Mouse (Mus musculus) intestine, embryonic 16.5 days (tissue): ENCODE results near the gene Diaph2. TPM values are rescaled to one million over a fixed set of nuclear protein-coding genes. Genes with fewer than 3 reads are reported as not detected.

ENCODE experiments used
- ATAC-seq: fragments of 200-750 bp; cut with Nextera tagmentation; 2 replicates; pipeline ENCODE4 v1.8.0; 2017; ENCODE audit warnings: moderate TSS enrichment, moderate library complexity
- H3K27ac ChIP-seq: fragments of 300-500 bp; sonication (generic); 2 replicates; pipeline ENCODE4 v1.5.1; 2014; ENCODE audit warnings: mild to moderate bottlenecking, low read length
- H3K27me3 ChIP-seq: fragments of 300-500 bp; sonication (generic); replicated peaks from 2 replicates; pipeline ENCODE4 v1.6.1; 2014; ENCODE audit warnings: low read length, control low read depth, mixed read lengths; ENCODE audit not compliant: control insufficient read depth, insufficient read depth
- H3K36me3 ChIP-seq: fragments of 300-500 bp; sonication (generic); 2 replicates; pipeline ENCODE4 v1.6.1; 2014; ENCODE audit warnings: low read length, control low read depth; ENCODE audit not compliant: control insufficient read depth, insufficient read depth
- H3K4me1 ChIP-seq: fragments of 300-500 bp; sonication (generic); 2 replicates; pipeline ENCODE4 v1.6.1; 2014; ENCODE audit warnings: low read length, control low read depth, mixed read lengths; ENCODE audit not compliant: control insufficient read depth, insufficient read depth
- H3K4me2 ChIP-seq: fragments of 300-500 bp; sonication (generic); 2 replicates; pipeline ENCODE4 v1.6.1; 2014; ENCODE audit warnings: low read depth, low read length, control low read depth
- H3K4me3 ChIP-seq: fragments of 300-500 bp; sonication (generic); 2 replicates; pipeline ENCODE4 v1.5.1; 2014; ENCODE audit warnings: mild to moderate bottlenecking, low read length
- H3K9ac ChIP-seq: fragments of 300-500 bp; sonication (generic); 2 replicates; pipeline ENCODE4 v1.6.1; 2014; ENCODE audit warnings: low read depth, low read length
- H3K9me3 ChIP-seq: fragments of 300-500 bp; sonication (generic); 2 replicates; pipeline ENCODE4 v1.6.1; 2016; ENCODE audit warnings: low read length, control low read depth; ENCODE audit not compliant: control insufficient read depth
- WGBS: fragments of 180-500 bp; shearing (Covaris S2); extraction: QIAGEN DNeasy Blood & Tissue Kit; methylation state at CpG from one replicate; pipeline ENCODE4 v1.1.7; 2014; 5-methylcytosine and 5-hydroxymethylcytosine counted together
- polyA plus RNA-seq: library from polyadenylated mRNA; unstranded; fragments of >200 nt; fragmentation: Nextera tagmentation; extraction: Ambion mirVana; gene quantifications from 2 replicates; pipeline ENCODE4 v1.2.1, GENCODE M21; 2015

Diaph2 gene
- polyA plus RNA-seq, 1 experiment from 2014 or later = 2.4 TPM

GRCm38 (mm10) chrX:130452488-130452823, 702.9 kb downstream of the Diaph2 start:
- ATAC-seq = no peak
- no peaks in the 10 kb centered on the region for H3K4me1 ChIP-seq
- WGBS = 84% methylated on average over 4 of the region's 4 CpGs
- no peak overlapping the region for H3K9ac ChIP-seq
- no peak overlapping the region for H3K4me2 ChIP-seq
- H3K36me3 ChIP-seq = no peaks in the 10 kb centered on the region
- no peaks in the 10 kb centered on the region for H3K27me3 ChIP-seq
- no peaks in the 10 kb centered on the region for H3K9me3 ChIP-seq
- H3K4me3 ChIP-seq = no peak overlapping the region
- H3K27ac ChIP-seq = no peak overlapping the region

DNA sequence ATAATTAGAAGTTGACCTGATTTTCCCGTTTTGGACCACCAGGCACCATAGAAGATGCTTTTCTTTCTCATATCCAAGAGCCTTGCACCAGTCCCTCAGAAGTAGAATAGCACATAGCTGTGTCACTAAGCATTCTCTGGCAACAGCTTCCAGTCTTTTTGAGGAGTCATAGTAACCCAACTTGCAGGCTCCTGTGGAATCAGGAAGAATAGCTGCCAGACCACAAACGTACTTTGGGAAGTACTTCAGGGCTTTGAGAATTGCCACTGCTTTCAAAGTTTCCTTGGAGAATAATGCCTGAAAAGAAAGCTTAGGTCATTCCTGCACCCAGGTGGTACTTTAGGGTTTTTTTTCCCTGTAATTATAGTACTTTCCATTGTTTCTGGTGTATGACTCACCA, 723.6 kb downstream of the Diaph2 start:
- no peaks in the 10 kb centered on the region for H3K36me3 ChIP-seq
- H3K27me3 ChIP-seq = no peaks in the 10 kb centered on the region
- WGBS = 49% methylated on average over 2 of the region's 2 CpGs
- no peak overlapping the region for H3K27ac ChIP-seq
- H3K9me3 ChIP-seq = no peaks in the 10 kb centered on the region
- no peak for ATAC-seq
- H3K4me2 ChIP-seq = no peak overlapping the region
- no peak overlapping the region for H3K4me3 ChIP-seq
- H3K4me1 ChIP-seq = no peaks in the 10 kb centered on the region
- H3K9ac ChIP-seq = no peak overlapping the region

GRCm38 (mm10) chrX:130480877-130481276, 731.3 kb downstream of the Diaph2 start:
- WGBS = 91% methylated on average over 1 of the region's 1 CpGs

DNA sequence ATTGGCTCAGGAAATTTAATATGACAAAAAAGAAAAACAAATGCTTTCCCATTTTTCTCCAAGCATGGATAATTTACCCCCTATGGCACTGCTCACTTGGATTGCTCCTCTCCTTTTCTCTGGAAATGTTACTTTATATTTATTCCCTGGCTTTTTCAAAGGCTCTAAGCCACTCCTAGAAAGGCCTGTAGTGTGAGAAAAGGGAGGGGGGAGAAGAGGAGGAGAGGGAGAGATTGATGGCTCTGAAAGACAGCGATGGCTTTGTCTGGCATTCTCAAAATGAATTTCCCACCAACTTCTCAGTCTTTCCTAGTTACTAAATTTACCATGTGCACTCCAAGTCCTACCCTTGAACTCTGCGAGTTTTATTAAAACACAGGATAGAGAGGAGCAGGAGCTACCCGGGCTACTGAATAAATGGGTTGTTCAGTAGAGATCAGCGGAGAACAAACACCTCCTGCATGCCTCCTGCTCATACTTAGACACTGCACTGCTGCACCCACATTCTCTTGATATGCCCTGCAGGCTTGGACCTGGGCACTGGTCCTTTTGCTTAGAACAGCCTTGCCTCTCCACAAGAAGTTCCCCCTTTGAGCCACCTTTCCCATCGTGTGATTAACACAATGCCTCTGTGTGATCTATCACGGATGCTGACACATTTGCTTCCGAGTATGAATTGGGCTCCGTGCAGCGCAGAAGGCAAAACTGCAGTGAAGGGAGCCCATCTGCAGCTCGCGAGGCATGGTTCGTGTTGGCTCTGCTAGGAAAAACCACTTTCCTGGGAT, 753.3 kb downstream of the Diaph2 start:
- H3K27me3 ChIP-seq = no peaks in the 10 kb centered on the region
- no peak overlapping the region for H3K4me2 ChIP-seq
- H3K9ac ChIP-seq = no peak overlapping the region
- WGBS = 63% methylated on average over 12 of the region's 12 CpGs
- H3K36me3 ChIP-seq = no peaks in the 10 kb centered on the region
- no peak overlapping the region for H3K4me3 ChIP-seq
- no peaks in the 10 kb centered on the region for H3K4me1 ChIP-seq
- no peaks in the 10 kb centered on the region for H3K9me3 ChIP-seq
- no peak overlapping the region for H3K27ac ChIP-seq
- ATAC-seq = no peak

More at GRCm38 (mm10) chrX:130480877-130481276, 731.3 kb downstream of the Diaph2 start:
- Histone ChIP-seq H3K36me3 (no peaks in the 10 kb centered on the region), H3K27me3 (no peaks in the 10 kb centered on the region), H3K9me3 (no peaks in the 10 kb centered on the region), H3K4me2 (no peak overlapping the region), H3K9ac (no peak overlapping the region), H3K4me1 (no peaks in the 10 kb centered on the region), H3K27ac (no peak overlapping the region), H3K4me3 (no peak overlapping the region)
- ATAC-seq = no peak

- WGBS = 56% methylated on average over 3 of the region's 3 CpGs
- ATAC-seq = no peak
- Histone ChIP-seq H3K4me3 (no peak overlapping the region), H3K36me3 (no peaks in the 10 kb centered on the region), H3K9me3 (no peaks in the 10 kb centered on the region), H3K9ac (no peak overlapping the region), H3K4me1 (no peaks in the 10 kb centered on the region), H3K27me3 (no peaks in the 10 kb centered on the region), H3K4me2 (no peak overlapping the region), H3K27ac (no peak overlapping the region)
Measured at GRCm38 (mm10) chrX:130503465-130503860, 753.9 kb downstream of the Diaph2 start.

GRCm38 (mm10) chrX:130505626-130506025, 756.1 kb downstream of the Diaph2 start:
- Histone ChIP-seq H3K4me3 (no peak overlapping the region), H3K4me2 (no peak overlapping the region), H3K27ac (no peak overlapping the region), H3K4me1 (no peaks in the 10 kb centered on the region), H3K36me3 (no peaks in the 10 kb centered on the region), H3K27me3 (no peaks in the 10 kb centered on the region), H3K9ac (no peak overlapping the region), H3K9me3 (no peaks in the 10 kb centered on the region)
- WGBS = 33% methylated on average over 5 of the region's 5 CpGs
- no peak for ATAC-seq
